Mouse (Mus musculus) frontal cortex, adult 2 months (tissue): ENCODE data around the gene Mthfd1l. TPM values are rescaled to one million over a fixed set of nuclear protein-coding genes. Genes with fewer than 3 reads are reported as not detected.

Source experiments
- DNase-seq, 2 experiments: peaks; one replicate each; pipeline ENCODE4 v3.0.0; 2022; ENCODE audit warnings: low spot score in 1 of 2; ENCODE audit errors: extremely low spot score in 1 of 2
- polyA plus RNA-seq: library from polyadenylated mRNA; depleted of rRNA; stranded (reverse); fragments of >200 nt; gene quantifications from 2 replicates; pipeline ENCODE4 v1.2.3, GENCODE M21; 2012

The Mthfd1l gene
- polyA plus RNA-seq, 1 experiment, result 6.3 TPM

GRCm38 (mm10) chr10:4145080-4145807 lies 172.3 kb downstream of the Mthfd1l start:
- no peak for DNase-seq

- no peak for DNase-seq
These were observed 174.0 kb downstream of the Mthfd1l start for GRCm38 (mm10) chr10:4146947-4147346.

- no peak for DNase-seq
These were observed 178.2 kb downstream of the Mthfd1l start for GRCm38 (mm10) chr10:4151159-4151558.

- no peak for DNase-seq
These were observed 179.2 kb downstream of the Mthfd1l start for GRCm38 (mm10) chr10:4151862-4152776.

GRCm38 (mm10) chr10:4153031-4153430 lies 180.1 kb downstream of the Mthfd1l start:
- DNase-seq, result no peak

GRCm38 (mm10) chr10:4154035-4154434 lies 181.1 kb downstream of the Mthfd1l start:
- DNase-seq, result no peak

- DNase-seq, result no peak
These were observed 182.6 kb downstream of the Mthfd1l start for GRCm38 (mm10) chr10:4155521-4155920.

GRCm38 (mm10) chr10:4158533-4158932 lies 185.6 kb downstream of the Mthfd1l start:
- DNase-seq, result no peak

DNA sequence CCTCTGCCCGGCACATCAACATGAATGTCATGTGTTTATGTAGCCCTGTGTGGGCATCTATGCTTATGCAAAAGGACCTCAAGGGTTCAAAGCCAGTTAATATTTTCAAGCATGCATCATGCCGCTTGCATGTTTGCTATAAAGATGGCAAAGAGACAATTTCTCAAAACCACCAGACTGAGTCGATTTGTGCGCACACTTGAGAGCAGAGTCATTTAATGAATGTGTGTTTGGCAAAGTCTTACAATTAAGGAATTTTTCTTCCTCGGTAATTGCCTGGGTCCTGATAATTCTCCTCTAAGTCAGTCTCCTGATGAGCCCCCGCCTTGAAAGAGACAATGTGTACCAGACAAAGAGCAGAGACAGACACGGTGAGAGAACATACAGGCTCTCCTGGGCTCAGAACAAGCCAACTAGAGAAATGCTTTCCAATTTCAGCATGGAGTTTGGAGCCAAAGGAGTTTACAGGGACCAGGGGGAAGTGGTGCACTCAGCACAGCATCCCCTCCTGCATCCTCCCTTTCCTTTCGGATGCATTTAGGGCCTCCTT lies 186.7 kb downstream of the Mthfd1l start:
- no peak for DNase-seq

DNA sequence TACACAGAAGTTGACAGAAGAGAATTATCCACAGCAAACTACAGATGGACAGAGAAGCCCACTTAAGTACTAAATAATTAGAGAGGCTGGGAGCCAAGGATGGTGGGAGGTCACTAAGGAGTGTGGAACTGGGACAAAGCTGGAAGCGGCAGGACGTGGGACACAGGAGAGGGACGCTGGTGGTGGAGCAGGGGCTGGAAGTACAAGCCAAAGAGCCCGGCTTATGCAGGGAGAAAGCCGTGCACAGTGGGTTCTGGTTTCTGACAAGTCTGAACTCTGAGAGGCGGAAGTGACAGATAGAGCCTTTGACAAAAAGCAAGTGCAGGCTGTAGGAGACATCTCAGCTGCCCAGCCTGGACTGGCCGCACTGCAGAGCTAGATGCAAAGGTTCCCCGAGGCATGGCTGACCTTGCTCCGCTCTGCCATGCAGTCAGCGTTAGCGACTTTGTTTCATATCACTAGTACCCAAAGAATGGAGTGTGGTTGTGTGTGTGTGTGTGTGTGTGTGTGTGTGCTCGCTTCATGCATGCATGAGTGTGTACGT lies 187.4 kb downstream of the Mthfd1l start:
- DNase-seq, result no peak

DNA sequence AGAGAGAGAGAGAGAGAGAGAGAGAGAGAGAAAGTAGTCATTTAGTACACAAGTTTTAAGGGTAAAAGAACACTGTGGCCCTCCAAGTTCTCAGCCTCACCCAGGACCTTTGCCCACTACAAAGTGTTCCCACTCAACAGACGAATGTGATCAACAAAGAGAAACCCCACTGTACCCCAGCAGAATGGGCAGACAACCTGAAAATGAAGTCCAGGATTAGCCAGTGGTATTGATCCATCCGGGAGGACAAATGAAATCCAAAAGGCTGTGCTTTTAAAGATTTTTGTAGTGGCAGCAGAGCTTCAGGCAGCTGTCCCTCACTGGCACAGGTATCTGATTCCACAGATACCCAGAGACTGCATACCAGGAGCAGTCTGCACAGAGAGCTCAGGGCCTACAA lies 189.1 kb downstream of the Mthfd1l start:
- no peak for DNase-seq

DNA sequence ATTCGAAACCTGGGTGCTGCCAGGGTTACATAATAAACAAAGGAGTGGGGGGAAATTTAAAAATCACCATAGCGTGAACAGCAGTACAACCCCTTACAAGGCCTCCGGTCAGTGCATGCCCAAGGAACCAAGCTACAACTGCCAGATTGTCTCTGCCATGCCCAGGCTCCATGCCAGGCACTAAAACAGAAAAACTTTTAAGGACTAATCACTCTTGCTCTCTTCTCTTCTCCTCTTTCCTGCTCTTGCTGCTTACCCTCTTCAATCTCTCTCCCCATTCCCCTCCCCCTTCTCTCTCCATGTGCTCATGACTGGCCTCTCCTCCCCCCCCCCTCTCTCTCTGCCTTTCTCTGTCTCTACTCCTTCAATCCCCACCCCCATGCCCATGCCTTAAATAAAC lies 190.1 kb downstream of the Mthfd1l start:
- DNase-seq, result no peak

DNA sequence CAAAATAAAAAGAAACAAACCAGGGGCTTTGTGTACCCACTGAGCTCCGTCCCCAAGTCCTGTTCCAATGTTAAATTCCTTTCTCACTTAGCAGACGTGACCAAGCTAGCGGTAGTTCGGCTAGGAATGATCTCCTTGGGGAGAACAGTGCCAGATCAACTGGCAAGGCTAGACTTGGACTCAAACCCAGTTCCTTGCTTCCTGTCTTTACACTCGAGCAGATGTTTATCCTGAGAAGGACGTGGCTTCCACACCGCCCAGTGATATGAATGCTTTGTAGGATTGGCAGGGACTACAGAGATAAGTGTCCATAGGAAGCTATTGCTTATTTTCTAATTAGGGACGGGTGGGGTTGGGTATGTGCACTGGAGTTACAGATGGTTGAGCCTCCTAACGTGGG lies 191.8 kb downstream of the Mthfd1l start:
- no peak for DNase-seq

- DNase-seq, result no peak
These were observed 195.4 kb downstream of the Mthfd1l start for GRCm38 (mm10) chr10:4168222-4168798.

GRCm38 (mm10) chr10:4174229-4174628 lies 201.3 kb downstream of the Mthfd1l start:
- DNase-seq, result no peak

GRCm38 (mm10) chr10:4174717-4175116 lies 201.8 kb downstream of the Mthfd1l start:
- no peak for DNase-seq

DNA sequence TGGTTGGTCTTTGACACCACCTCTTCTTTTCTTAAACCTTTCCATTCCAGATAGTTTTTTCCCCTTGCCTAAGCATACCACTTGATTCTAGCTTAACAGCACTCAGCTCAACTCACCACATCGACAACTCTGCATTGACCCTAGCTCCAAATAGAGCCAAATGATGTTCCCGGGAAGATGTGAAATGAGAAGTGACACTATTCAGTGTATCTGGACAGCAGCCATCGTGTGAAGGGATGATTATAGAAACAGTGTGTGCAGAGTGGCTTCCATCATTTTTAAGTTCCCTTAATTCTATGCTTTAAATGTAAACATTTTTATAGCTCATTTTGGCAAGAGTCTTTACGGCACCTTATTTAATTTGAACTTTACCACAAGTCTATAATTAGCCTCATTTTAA lies 204.4 kb downstream of the Mthfd1l start:
- no peak for DNase-seq

DNA sequence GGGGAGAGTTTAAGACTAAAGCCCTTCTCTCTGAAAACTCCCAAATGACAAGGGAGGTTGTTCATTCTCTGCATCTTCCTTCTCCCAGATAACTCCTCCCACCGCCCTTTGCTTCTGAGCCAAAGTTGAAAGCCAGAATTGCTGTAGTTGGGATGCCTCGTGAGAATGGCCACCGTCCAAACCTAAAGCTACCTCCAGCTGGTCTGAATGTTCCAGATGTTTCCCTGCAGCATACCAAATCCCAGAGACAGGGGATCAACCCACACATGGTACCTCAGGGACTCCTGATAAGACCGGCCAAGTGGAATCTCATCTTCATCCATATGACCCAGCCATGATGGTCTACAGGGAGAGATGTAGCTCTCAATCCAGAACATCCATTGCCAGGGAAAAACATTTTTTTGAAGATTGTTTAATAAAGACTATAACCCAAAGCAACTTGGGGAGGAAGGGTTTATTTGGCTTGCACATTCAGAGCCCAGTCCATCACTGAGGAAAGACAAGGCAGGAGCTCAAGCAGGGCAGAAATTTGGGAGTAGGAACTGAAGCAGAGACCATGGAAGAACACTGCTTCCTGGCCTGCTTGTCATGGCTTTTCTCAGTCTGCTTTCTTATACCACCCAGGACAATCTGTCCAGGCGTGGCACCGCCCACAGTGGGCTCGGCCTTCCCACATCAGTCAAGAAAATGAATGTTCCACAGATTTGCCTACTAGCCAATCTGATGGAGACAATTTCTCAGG lies 206.3 kb downstream of the Mthfd1l start:
- DNase-seq, result no peak

- DNase-seq, result no peak
These were observed 209.0 kb downstream of the Mthfd1l start for GRCm38 (mm10) chr10:4181953-4182352.

DNA sequence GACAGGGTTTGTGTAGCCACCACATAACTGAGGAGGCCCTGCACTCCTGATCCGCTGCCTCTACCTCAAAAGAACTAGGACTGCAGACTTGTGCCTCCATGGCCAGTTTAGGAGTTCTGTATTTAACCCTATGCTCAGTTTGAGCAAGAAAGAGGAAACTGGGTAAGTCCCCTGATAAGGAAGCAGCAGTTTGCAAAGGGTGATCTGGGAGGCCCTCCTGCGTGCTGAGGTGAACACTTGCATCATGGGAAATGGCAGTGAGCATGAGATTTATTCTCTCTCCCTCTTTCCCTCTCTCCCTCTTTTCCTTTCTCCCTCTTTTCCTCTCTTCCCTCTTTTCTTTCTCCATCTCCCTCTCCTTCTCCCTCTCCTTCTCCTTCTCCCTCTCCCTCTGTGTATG lies 209.5 kb downstream of the Mthfd1l start:
- DNase-seq, result no peak
